Mouse (Mus musculus): Measurements from ENCODE around the gene Calm4. TPM values are rescaled to one million over a fixed set of nuclear protein-coding genes. Genes with fewer than 3 reads are reported as not detected.
"Not testable (repeated sequence)": the region's sequence is repeated elsewhere in the genome, so short reads cannot be mapped to it uniquely, and the experiment has no call there.

The Calm4 gene
- 0.18 and 0.34 TPM in 2 replicates for polyA plus RNA-seq (2016; fragmentation: Nextera tagmentation; extraction: Ambion mirVana)

GRCm38 (mm10) chr13:3837312-3837807 is at the start of gene Calm4:
Gene Calm4, plus strand, starts transcription at chr13:3837757.
- H3K27ac ChIP-seq; H3K4me2 ChIP-seq (replicated peaks): not testable (repeated sequence)

GRCm38 (mm10) chr13:3788588-3788987 is 49.0 kb upstream of the Calm4 start:
- ATAC-seq (ENCODE audit: insufficient number of reproducible peaks, insufficient read depth, low FRiP score, low TSS enrichment): no peak
- H3K36me3 ChIP-seq: no peaks in the 10 kb centered on the region
- 70% methylated on average over 2 of the region's 2 CpGs for WGBS
- H3K9me3 ChIP-seq: no peaks in the 10 kb centered on the region
- no peak overlapping the region for H3K4me3 ChIP-seq
- no peaks in the 10 kb centered on the region for H3K27me3 ChIP-seq
- no peak overlapping the region for H3K27ac ChIP-seq
- H3K4me2 ChIP-seq (replicated peaks): no peak overlapping the region
- H3K4me1 ChIP-seq: peaks cover 13% of the 10 kb centered on the region
- no peak overlapping the region for H3K9ac ChIP-seq

More at GRCm38 (mm10) chr13:3837312-3837807, at the start of gene Calm4:
- not testable (repeated sequence) for H3K27me3 ChIP-seq, H3K9ac ChIP-seq, H3K36me3 ChIP-seq, H3K9me3 ChIP-seq, H3K4me3 ChIP-seq, H3K4me1 ChIP-seq
- ATAC-seq (ENCODE audit: insufficient number of reproducible peaks, insufficient read depth, low FRiP score, low TSS enrichment): 0 out of 2 replicates have a peak, but pooled peaks have one; percentile 67

GRCm38 (mm10) chr13:3789531-3789930 is 48.0 kb upstream of the Calm4 start:
- 62% methylated on average over 2 of the region's 2 CpGs for WGBS
- no peak overlapping the region for H3K4me3 ChIP-seq
- ATAC-seq (ENCODE audit: insufficient number of reproducible peaks, insufficient read depth, low FRiP score, low TSS enrichment): no peak
- H3K36me3 ChIP-seq: no peaks in the 10 kb centered on the region
- H3K4me2 ChIP-seq (replicated peaks): no peak overlapping the region
- no peak overlapping the region for H3K9ac ChIP-seq
- H3K9me3 ChIP-seq: no peaks in the 10 kb centered on the region
- H3K27ac ChIP-seq: no peak overlapping the region
- no peaks in the 10 kb centered on the region for H3K27me3 ChIP-seq
- H3K4me1 ChIP-seq: peaks cover 13% of the 10 kb centered on the region

- H3K4me1 ChIP-seq: peaks cover 13% of the 10 kb centered on the region
- no peak overlapping the region for H3K4me3 ChIP-seq
- no peak overlapping the region for H3K27ac ChIP-seq
- no peaks in the 10 kb centered on the region for H3K9me3 ChIP-seq
- 83% methylated on average over 4 of the region's 4 CpGs for WGBS
- no peaks in the 10 kb centered on the region for H3K36me3 ChIP-seq
- H3K27me3 ChIP-seq: no peaks in the 10 kb centered on the region
- H3K4me2 ChIP-seq (replicated peaks): no peak overlapping the region
- H3K9ac ChIP-seq: no peak overlapping the region
- ATAC-seq (ENCODE audit: insufficient number of reproducible peaks, insufficient read depth, low FRiP score, low TSS enrichment): no peak
Measured at GRCm38 (mm10) chr13:3796649-3797048, 40.9 kb upstream of the Calm4 start.

GRCm38 (mm10) chr13:3798751-3799150 is 38.8 kb upstream of the Calm4 start:
- no peak for ATAC-seq (ENCODE audit: insufficient number of reproducible peaks, insufficient read depth, low FRiP score, low TSS enrichment)
- 0 out of 2 replicates have a peak, but pooled peaks cover 4% of the 10 kb centered on the region for H3K4me1 ChIP-seq
- no peak overlapping the region for H3K4me2 ChIP-seq (replicated peaks)
- H3K9ac ChIP-seq: no peak overlapping the region
- no peaks in the 10 kb centered on the region for H3K36me3 ChIP-seq
- H3K27me3 ChIP-seq: no peaks in the 10 kb centered on the region
- H3K27ac ChIP-seq: no peak overlapping the region
- H3K4me3 ChIP-seq: no peak overlapping the region
- no peaks in the 10 kb centered on the region for H3K9me3 ChIP-seq

- H3K4me3 ChIP-seq: no peak overlapping the region
- H3K27ac ChIP-seq: no peak overlapping the region
- no peak for ATAC-seq (ENCODE audit: insufficient number of reproducible peaks, insufficient read depth, low FRiP score, low TSS enrichment)
- H3K9ac ChIP-seq: no peak overlapping the region
- 0 out of 2 replicates have a peak, but pooled peaks cover 4% of the 10 kb centered on the region for H3K4me1 ChIP-seq
- no peaks in the 10 kb centered on the region for H3K27me3 ChIP-seq
- 31% methylated on average over 3 of the region's 3 CpGs for WGBS
- H3K4me2 ChIP-seq (replicated peaks): no peak overlapping the region
- H3K36me3 ChIP-seq: no peaks in the 10 kb centered on the region
- no peaks in the 10 kb centered on the region for H3K9me3 ChIP-seq
Measured at GRCm38 (mm10) chr13:3799386-3799785, 38.2 kb upstream of the Calm4 start.

- Histone ChIP-seq H3K9ac (no peak within 1 kb of the TSS), H3K4me3 (no peak within 1 kb of the TSS), H3K4me1 (0 out of 2 replicates have a peak, but pooled peaks cover 4% of the 10 kb centered on the region), H3K9me3 (no peaks in the 10 kb centered on the region), H3K27me3 (no peaks in the 10 kb centered on the region), H3K27ac (no peak within 1 kb of the TSS), H3K36me3 (no peaks in the 10 kb centered on the region), H3K4me2 (replicated peaks) (no peak within 1 kb of the TSS)
- no peak for ATAC-seq (ENCODE audit: insufficient number of reproducible peaks, insufficient read depth, low FRiP score, low TSS enrichment)
- 80% methylated on average over 13 of the region's 13 CpGs for WGBS
Measured at GRCm38 (mm10) chr13:3804186-3804585, 33.4 kb upstream of the Calm4 start, which contains the start of gene Calml3. Gene Calml3, minus strand, starts transcription at chr13:3804316.

- 70% methylated on average over 2 of the region's 2 CpGs for WGBS
- no peak overlapping the region for H3K4me3 ChIP-seq
- H3K36me3 ChIP-seq: no peaks in the 10 kb centered on the region
- no peak overlapping the region for H3K9ac ChIP-seq
- no peak for ATAC-seq (ENCODE audit: insufficient number of reproducible peaks, insufficient read depth, low FRiP score, low TSS enrichment)
- H3K9me3 ChIP-seq: no peaks in the 10 kb centered on the region
- H3K27me3 ChIP-seq: no peaks in the 10 kb centered on the region
- no peak overlapping the region for H3K27ac ChIP-seq
- H3K4me2 ChIP-seq (replicated peaks): no peak overlapping the region
- H3K4me1 ChIP-seq: no peaks in the 10 kb centered on the region
Measured at GRCm38 (mm10) chr13:3805132-3805531, 32.4 kb upstream of the Calm4 start.

GRCm38 (mm10) chr13:3805638-3806037 is 31.9 kb upstream of the Calm4 start:
- Histone ChIP-seq H3K27me3 (no peaks in the 10 kb centered on the region), H3K36me3 (no peaks in the 10 kb centered on the region), H3K4me2 (replicated peaks) (no peak overlapping the region), H3K27ac (no peak overlapping the region), H3K9me3 (no peaks in the 10 kb centered on the region), H3K4me1 (no peaks in the 10 kb centered on the region), H3K4me3 (no peak overlapping the region), H3K9ac (no peak overlapping the region)
- WGBS: 81% methylated on average over 5 of the region's 5 CpGs
- no peak for ATAC-seq (ENCODE audit: insufficient number of reproducible peaks, insufficient read depth, low FRiP score, low TSS enrichment)

- no peak overlapping the region for H3K27ac ChIP-seq
- no peak overlapping the region for H3K9ac ChIP-seq
- no peaks in the 10 kb centered on the region for H3K9me3 ChIP-seq
- no peak for ATAC-seq (ENCODE audit: insufficient number of reproducible peaks, insufficient read depth, low FRiP score, low TSS enrichment)
- no peaks in the 10 kb centered on the region for H3K4me1 ChIP-seq
- no peaks in the 10 kb centered on the region for H3K36me3 ChIP-seq
- 60% methylated on average over 7 of the region's 7 CpGs for WGBS
- no peak overlapping the region for H3K4me3 ChIP-seq
- H3K4me2 ChIP-seq (replicated peaks): no peak overlapping the region
- no peaks in the 10 kb centered on the region for H3K27me3 ChIP-seq
Measured at GRCm38 (mm10) chr13:3807131-3807827, 30.3 kb upstream of the Calm4 start.

GRCm38 (mm10) chr13:3818012-3818739 is 19.4 kb upstream of the Calm4 start:
- Histone ChIP-seq H3K9me3 (no peaks in the 10 kb centered on the region), H3K27ac (no peak overlapping the region), H3K27me3 (no peaks in the 10 kb centered on the region), H3K36me3 (no peaks in the 10 kb centered on the region), H3K4me2 (replicated peaks) (no peak overlapping the region), H3K4me3 (no peak overlapping the region), H3K9ac (no peak overlapping the region), H3K4me1 (no peaks in the 10 kb centered on the region)
- no peak for ATAC-seq (ENCODE audit: insufficient number of reproducible peaks, insufficient read depth, low FRiP score, low TSS enrichment)
- WGBS: 74% methylated on average over 5 of the region's 5 CpGs

GRCm38 (mm10) chr13:3818740-3819076 is 18.8 kb upstream of the Calm4 start:
- Histone ChIP-seq H3K27me3 (no peaks in the 10 kb centered on the region), H3K9me3 (no peaks in the 10 kb centered on the region), H3K4me3 (no peak overlapping the region), H3K36me3 (no peaks in the 10 kb centered on the region), H3K4me1 (no peaks in the 10 kb centered on the region), H3K9ac (no peak overlapping the region), H3K27ac (no peak overlapping the region), H3K4me2 (replicated peaks) (no peak overlapping the region)
- WGBS: 85% methylated on average over 2 of the region's 2 CpGs
- ATAC-seq (ENCODE audit: insufficient number of reproducible peaks, insufficient read depth, low FRiP score, low TSS enrichment): no peak
